Mouse (Mus musculus) T-cell, adult 2 months (primary cell): Measurements from ENCODE around the gene Plcl1.

ENCODE experiments used
- DNase-seq: peaks from one replicate; pipeline ENCODE4 v3.0.0; 2022; ENCODE audit warnings: low spot score

The Plcl1 gene

DNA sequence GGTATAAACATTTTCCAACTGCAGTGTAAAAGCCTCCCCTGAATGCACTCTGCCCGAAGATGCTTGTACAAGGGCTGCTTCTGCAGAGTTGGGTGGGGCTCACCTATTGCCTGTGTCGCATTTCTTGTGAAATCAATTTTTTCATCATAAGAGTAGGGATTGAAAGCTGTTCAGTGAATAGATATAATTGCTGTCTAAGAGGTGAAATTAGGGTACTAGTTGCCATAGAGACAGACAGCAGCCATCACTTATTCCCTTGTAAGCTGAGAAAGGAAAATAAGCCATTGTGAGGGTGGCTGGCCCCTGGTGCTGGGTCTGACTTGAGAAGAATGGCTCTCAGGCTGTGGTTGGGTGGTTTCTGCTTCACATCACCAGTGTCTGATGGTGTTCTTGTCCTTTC is 299.0 kb downstream of the Plcl1 start:
- DNase-seq, result no peak

DNA sequence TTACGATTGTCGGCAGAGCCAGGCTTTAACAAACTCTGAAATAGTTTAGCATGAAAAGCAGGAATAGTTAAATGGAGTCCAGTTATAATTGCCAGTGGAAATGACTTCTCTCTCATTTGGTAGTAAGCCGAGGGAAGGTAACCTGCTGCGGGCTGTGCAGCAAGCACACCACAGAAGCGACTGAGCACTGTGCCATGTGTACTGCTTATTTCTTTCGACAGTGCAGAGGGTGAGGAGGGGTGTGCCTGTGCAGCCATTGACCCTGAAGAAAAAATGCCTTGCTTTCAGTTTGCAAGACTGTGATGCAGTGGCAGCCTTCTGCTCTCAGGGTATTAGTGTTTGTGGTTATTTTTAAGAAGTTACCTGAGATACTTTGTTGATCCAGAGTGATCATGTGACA is 299.5 kb downstream of the Plcl1 start:
- DNase-seq, result no peak

DNA sequence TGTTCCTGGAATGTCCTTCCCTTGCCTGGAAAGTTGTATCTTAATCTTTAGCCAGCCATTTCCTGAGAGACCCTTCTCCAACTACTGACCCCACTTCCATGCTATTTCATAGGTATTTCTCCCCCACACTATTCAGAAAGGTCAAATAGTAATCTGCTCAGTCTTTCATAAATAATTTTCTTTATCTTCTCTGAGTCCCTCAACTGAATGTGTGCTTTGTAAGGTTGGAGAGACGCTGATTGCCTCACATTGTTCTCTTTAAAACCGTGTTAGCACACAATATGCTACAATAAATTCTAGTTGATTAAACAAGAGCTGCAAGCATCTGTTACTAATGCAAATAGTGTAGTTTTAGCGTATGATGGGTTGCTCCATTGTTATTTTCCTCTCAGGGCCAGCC is 300.0 kb downstream of the Plcl1 start:
- no peak for DNase-seq

DNA sequence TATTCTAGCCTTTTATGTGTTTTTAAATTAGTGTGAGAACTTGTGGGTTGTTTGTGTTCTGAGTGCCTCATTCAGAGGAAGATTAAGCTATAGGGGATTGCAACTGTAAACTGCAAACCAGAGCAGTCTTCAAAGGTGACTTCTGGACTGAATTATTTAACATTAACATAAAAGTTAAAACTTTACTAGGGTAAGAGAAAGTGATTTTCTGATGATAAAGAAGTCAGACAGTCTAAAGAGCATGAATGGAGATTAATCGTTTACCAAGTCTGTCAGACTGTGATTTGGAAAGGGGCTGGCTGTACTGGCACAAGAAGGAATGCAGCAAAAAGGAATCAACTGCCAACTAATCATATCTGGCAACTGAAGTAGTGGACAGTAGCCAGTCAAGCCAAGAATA is 301.2 kb downstream of the Plcl1 start:
- no peak for DNase-seq

DNA sequence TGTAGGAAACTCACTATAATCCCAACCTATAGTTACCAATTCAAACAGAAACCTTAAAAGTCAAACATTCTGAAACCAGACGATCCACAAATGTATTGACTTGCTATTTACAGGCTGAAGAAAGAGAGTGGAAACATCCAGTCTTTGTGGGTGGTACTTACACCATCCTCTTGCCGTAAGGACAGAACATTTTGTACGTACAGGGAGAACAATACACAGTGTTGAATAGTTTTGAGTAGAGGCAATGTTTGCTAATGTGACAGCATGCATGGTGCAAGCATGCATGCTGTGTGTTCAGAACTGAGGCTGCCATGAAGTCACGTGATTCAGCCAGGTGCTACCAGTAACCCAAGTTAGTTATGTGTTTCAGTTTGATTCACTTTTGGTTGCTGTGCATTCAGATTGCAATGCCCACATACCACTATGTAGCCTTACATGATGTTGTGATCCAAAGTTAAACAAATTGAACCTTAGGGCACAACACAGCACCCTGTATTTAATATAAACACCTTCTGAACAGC is 311.6 kb downstream of the Plcl1 start:
- no peak for DNase-seq

DNA sequence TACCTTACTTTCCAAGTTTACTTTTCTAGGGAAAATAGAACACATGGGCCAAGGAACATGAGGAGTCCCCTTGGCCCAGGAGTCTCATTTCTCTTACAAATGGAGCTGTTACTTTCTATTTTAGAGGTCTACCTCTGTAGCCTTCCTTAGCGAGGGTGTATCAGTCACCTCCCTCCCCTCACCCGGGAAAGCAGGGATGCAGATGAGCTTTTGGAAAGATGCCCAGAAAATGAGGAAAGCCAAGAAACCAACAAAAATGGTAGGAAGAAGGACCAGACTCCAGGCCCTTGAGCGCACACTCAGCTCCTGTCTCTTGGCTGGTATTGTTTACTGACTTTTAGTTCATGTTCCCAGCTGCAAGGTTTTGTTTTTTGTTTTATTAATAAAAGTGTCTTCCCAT is 319.7 kb downstream of the Plcl1 start:
- no peak for DNase-seq

DNA sequence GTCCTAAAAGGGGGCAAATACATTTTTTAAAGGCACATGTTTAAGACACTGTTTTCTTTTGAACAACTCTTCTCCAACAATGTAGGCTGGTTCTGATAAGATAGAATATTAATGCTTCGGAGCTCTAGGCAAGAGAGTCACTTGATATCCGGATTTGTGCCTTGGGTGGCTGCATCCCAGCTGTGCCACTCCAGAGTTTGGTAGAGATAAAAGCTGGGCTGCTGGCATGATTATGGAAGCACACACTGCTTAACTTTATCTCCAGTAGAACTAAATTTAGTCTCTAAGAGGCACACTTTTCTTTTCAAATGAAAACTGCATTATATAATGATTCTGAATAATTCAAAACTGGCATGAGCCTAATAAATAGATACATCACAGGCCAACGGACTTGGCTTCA is 323.6 kb downstream of the Plcl1 start:
- DNase-seq, result no peak

DNA sequence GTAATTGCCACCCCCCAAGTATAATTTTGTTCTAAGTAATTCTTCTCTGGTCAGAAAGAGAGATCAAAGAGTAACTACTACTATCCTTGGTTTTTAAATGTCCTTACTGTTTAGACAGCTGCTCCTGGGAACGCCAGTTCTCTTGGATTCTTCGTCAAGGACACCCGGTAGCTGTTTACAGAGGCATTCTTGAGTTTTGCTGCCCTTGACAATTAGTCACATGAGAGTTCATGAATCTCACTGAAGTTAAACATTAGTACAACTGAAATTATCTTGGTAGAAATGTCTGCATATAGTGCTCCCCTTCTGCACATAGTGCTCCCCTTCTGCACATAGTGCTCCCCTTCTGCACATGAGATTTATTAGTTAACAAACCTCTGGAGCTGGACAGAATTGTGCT is 327.2 kb downstream of the Plcl1 start:
- no peak for DNase-seq

DNA sequence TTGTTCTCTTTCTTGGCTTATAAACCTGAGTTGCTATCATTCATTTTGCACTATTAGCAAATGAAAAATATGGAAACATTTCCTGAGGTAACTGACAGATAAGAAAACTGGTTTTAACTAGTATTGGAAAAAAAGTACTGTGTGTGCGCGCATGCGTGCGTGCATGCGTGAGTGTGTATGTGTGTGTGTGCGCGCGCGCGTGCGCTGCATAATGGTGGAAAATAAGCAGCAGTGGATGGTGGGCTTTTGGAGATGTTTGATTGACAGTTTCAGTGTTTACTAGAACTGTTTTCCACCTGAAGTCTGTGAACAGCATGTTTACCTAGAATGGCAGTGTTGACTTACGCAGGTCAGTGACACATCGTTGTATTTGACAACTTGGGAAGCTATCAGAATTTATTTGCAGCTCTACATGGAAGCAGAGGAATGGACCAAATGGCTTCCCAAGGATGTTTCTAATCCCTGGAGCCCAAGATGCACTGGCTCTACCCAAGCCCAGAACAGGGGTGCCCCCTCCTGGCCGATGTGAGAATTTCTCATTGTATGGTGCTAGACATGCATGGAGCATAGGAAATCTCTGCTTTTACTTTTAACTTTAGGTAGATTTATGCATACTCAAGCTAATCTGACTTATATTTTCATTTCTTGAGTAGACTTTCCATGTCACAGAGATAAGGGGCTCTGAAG is 330.5 kb downstream of the Plcl1 start:
- peak; percentile 6 for DNase-seq

DNA sequence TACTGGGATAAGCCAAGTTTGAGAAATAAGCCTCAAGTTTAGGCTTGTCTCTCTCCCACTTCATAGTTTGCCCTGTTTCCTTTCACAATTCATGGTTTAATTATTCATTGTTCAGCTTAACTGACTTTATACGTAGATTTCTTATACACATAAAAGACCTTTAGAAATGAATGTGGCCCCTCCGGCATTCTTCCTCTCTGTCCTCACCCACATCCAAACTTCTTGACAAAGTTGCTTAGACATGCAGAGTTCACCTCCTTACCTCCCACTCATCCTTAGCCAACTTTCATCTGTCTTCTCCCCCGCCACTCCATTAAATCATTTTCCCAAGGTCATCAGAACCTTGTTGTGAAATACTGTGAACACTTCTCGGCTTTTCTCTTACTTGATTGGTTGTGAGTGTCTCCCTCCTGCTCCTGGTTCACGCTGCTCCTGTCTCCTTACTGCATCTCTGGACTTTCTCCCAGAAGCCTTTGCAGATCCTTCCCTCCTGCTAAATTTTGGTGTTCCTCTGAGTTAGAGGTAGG is 331.1 kb downstream of the Plcl1 start:
- no peak for DNase-seq

DNA sequence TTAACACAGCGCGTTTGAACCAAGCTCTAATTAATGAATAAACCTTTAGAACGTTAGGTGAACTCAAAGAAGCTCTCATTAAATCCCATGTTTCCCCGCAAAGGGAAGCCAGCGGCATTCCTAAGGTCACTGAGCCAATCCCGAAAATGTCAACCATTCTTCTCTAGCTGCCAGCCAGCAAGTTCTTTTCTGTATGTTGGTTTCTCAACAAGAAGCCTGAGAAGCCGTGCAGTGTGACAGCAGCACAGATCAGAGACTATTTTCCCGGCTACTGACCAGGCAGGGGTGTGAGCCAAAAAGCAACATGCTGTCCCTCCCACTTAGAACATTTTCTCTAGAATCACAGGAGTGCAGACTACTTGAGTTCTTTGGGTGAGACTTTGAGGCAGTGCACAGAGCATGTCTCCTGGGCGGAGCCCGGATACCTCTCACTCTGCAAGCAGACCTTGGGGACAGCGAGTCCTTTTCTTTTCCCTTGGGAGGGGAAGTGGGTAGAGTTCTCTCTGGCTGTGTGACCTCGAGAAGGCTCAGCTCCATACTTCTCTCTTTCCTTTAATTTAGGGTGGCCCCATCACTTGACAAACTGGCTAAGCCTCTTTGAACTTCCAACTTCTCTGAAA is 333.1 kb downstream of the Plcl1 start:
- no peak for DNase-seq

DNA sequence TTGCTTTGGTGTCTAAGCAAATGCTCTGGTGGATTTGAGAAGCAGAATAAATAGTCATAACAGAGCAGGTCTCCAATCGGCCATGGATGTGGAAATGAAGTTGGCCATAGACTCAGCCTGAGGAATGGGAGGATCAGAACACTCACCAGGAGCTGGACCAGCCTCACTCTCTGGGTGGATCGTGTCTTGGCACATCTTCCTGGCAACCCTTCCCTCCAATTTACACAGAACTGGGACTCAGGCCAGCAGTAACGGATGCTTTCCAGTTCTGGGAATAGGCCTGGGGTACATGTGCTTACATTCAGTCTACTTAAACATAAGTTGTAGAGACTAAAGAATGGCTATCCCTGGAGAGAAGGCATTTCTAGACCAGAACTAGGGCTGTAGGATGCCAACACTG is 336.2 kb downstream of the Plcl1 start:
- DNase-seq, result no peak

DNA sequence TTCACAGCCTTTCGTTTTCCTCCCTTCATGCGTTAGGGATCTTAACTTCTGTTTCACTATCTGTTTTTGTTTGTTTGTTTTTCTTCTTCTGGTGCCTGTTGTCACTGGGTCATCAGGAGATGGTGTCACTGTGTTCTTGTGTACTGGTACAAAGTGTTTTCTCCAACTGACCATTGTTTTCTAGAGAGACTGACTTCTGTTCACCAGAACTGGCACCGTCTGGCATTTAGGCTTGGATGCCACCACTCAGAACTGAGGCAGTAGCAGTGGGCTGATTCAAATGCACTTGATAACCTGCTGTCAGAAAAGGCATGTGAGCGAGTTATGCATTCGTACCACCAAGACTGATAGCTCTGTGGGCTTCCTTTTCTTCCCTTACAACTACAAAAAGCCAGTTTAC is 342.8 kb downstream of the Plcl1 start:
- no peak for DNase-seq

DNA sequence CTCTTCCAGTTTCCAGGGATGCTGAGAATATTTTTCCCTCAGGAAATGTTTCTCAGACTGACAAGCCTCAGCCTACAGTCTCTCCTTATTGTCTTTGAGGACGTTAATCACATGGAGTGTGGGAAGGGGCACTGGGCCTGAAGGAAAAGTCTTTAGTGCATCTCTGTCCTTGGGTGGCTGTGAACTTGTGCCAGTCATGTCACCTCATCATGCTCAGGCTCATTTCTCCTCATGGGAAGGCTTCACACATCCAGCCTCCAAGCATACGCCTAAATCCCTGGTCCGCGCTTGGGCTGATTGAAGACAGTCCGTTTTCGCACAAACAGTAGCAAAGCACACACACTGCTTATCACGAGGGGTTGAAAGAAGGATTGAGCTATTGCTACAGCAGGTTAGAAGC is 344.0 kb downstream of the Plcl1 start:
- DNase-seq, result no peak

DNA sequence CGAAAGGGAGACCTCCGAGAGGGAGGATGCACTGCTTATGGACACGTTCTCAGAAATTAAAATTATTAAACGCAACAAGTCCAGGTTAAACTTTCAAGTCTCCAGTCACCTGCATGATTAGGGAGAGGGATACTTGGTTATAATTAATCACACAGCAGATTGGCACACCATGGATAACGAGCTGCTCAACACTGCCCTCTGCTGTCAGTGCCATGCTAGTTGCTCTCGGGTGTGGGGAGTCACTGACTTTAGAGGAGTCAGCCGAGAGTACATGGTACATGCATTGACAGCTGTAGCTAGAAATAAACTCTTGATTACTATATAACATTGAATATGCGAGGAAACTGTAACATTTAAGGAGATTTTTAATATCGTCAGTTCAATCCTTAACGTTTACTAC is 350.0 kb downstream of the Plcl1 start:
- peak; percentile 15 for DNase-seq

DNA sequence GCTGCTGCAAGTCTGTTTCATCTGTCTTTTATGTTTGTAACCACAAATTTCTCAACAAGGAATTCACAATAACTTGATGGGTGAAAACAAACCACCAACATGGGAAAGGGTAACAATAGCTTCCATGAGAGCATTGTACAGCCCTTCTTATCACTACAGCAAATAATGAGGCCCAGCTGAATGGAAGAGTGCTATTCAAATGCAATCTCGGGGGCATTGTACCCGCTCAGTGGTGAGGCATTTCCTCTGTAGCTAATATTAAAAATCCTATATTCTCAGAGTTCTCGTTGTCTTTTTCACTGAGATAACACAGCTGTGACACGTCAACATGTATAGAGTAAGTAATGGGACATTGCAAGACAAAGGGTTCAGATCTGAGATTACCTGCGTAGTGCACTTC is 356.6 kb downstream of the Plcl1 start:
- no peak for DNase-seq

DNA sequence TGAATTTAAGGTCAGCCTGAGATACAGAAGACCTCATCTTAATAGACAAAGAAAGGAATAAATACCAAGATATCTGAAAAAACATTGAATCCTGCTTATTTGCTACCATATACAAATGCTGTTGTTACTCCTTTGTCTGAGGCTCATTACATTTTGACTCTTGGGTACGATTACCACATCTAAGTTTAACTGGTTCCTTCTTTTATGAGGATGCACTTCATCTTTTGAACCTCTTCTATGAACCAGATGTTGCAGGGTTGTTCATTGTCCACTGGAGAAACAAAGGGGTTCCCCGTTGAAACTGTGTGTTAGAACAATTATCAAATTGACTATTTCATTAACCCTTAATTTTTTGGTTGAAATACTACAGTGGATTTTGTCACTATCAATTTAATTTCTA is 357.4 kb downstream of the Plcl1 start:
- no peak for DNase-seq

DNA sequence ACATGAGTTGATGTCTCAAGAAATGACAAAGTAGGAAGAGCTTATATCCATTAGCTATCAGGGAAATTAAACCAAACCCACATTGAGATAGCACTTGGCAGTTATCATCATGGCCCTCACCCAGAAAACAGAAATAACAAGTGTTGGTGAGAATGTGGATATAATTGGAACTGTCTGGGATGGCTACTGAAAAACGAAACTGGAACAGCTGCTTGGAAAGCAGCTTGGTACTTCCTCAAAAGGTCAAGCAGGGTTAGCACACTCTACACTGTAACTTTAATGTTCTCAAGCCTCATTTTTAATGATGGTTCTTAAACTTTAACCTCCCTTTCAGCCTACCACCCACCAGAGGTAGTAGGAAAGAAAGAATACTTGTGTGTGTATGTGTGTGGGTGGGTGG is 361.0 kb downstream of the Plcl1 start:
- DNase-seq, result no peak

DNA sequence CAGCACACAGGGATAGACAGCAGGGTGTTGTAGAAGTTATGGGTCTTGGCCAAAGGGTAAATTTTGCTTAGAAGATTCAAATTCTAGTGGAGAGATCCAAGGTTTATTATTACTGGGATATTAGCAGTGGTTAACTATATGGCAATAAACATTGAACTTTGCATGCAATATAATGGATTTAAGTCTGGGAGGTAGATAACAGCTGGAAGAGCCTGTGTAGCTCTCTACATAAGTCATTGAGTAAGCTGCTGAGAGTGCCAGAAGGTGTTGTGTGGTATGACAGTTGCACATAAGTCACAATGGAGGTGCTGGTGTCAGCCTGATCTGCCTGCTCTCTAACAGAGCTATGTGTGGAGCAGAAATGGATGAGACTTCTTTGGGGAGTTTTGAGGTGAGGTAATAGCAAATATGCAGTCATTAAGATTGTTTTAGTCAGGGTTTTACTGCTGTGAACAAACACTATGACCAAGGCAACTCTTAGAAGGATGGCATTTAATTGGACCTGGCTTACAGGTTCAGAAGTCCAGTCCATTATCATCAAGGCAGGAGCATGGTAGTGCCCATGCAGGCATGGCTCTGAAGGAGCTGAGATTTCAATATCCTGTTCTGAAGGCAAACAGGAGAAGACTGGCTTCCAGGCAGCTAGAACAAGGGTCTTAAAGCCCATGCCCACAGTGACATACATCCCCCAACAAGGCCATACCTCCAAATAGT is 364.5 kb downstream of the Plcl1 start:
- DNase-seq, result no peak

DNA sequence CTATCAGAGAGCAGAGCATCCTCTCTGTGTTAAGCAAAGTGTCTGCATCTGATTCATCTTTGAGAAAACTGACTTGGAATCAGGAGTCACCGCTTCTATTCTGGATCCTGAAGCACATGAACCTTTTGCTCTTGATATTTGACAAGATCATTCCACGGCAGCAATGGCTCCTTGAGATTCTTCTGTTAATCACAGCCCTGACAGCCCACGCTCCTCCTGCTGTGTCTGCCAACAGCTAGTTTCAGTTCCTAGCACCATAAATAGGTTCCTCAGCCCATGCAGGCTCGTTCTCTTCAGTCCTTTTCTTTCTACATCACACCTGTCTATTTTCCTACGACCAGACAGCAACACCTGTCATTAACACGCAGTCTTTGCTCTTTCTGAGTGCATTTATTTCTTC is 387.1 kb downstream of the Plcl1 start:
- no peak for DNase-seq
